ENCODE assay signal across 8 mouse cellular contexts in the genomic region with DNA sequence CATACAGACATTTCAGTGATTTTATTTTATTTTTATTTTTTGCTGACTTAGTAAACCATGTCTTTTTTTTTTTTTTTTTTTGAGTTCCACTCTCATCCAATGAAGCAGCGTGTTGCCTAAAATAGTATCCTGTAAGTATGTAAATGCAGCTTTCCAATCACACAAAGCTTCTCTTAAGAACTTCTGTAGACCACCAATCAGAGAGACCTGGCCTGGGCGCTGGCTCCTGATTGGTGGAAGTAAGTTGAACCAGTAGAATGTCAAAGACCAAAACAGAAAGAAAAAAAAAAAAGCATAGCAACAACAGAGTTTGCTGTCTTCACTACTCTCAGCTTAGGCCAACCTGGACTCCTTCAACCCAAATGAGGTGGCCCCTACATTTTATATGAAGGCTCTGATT. TPM values are rescaled to one million over a fixed set of nuclear protein-coding genes. Genes with fewer than 3 reads are reported as not detected.
A peak's percentile ranks its signal among the peaks of the same experiment; 100 is the strongest.
DNase-seq lines count a peak whose midpoint lies in the region; ATAC-seq and TF ChIP-seq lines count a peak whose summit lies in the region.

No protein-coding gene starts in this region.

- H3K9ac ChIP-seq in forebrain, embryonic 13.5 days = no peak overlapping the region
- no peak overlapping the region for H3K9ac ChIP-seq in neural tube, embryonic 13.5 days

- TF ChIP-seq CTCF in left cerebral cortex, adult 2 months (IDR thresholded peaks at IDR 0.05) = no peak

- ATAC-seq in forebrain, embryonic 13.5 days = peak; percentile 41; the same call in 1 of the 2 replicates
- ATAC-seq in neural tube, embryonic 13.5 days (ENCODE audit: low read depth) = no peak

- peak overlapping the region; percentile 61 for H3K27ac ChIP-seq in left cerebral cortex, adult 2 months
- H3K27ac ChIP-seq in forebrain, embryonic 13.5 days = no peak overlapping the region
- no peak overlapping the region for H3K27ac ChIP-seq in neural tube, embryonic 13.5 days (replicated peaks)

- H3K9me3 ChIP-seq in forebrain, embryonic 13.5 days (replicated peaks) = no peaks in the 10 kb centered on the region
- no peaks in the 10 kb centered on the region for H3K9me3 ChIP-seq in neural tube, embryonic 13.5 days

- H3K4me1 ChIP-seq in forebrain, embryonic 13.5 days = peaks cover 10% of the 10 kb centered on the region; the same call in 1 of the 2 replicates
- H3K4me1 ChIP-seq in neural tube, embryonic 13.5 days (replicated peaks) = peaks cover 14% of the 10 kb centered on the region

- no peaks in the 10 kb centered on the region for H3K27me3 ChIP-seq in forebrain, embryonic 13.5 days
- H3K27me3 ChIP-seq in neural tube, embryonic 13.5 days = no peaks in the 10 kb centered on the region

- H3K36me3 ChIP-seq in forebrain, embryonic 13.5 days (ENCODE audit: poor library complexity, severe bottlenecking) = no peaks in the 10 kb centered on the region
- no peaks in the 10 kb centered on the region for H3K36me3 ChIP-seq in neural tube, embryonic 13.5 days

- WGBS in forebrain, embryonic 13.5 days = 36% methylated on average over 2 of the region's 2 CpGs
- WGBS in neural tube, embryonic 13.5 days = 62% methylated on average over 2 of the region's 2 CpGs

- H3K4me3 ChIP-seq in left cerebral cortex, adult 2 months = peak overlapping the region; percentile 28; the same call in 1 of the 2 replicates
- H3K4me3 ChIP-seq in forebrain, embryonic 13.5 days = no peak overlapping the region; the same call in 1 of the 2 replicates
- no peak overlapping the region for H3K4me3 ChIP-seq in neural tube, embryonic 13.5 days

- DNase-seq in left cerebral cortex, adult 2 months (ENCODE audit: extremely low spot score in 1 of 2, low spot score in 2 of 2) = no peak
- DNase-seq in left cerebral cortex, adult 18-20 months (ENCODE audit: low spot score in 2 of 2) = no peak
- DNase-seq in kidney, postnatal 36 days = peak; percentile 10 to 18
- no peak for DNase-seq in embryo, embryonic 9.5 days (ENCODE audit: extremely low spot score)
- no peak for DNase-seq in cerebellum, postnatal 36 days
- no peak for DNase-seq in embryo, embryonic 10.5 days (ENCODE audit: low spot score)

- H3K4me2 ChIP-seq in forebrain, embryonic 13.5 days = peak overlapping the region; percentile 46
- peak overlapping the region; percentile 42 for H3K4me2 ChIP-seq in neural tube, embryonic 13.5 days

- intact Hi-C loops in left cerebral cortex, adult 2 months (cut with DNase I) = no loop called here

RNA-seq across cellular contexts. Expression of gene Ankrd37, which starts 4.8 kb away (rescaled TPM):
- total RNA-seq in left cerebral cortex, adult 2 months (2021) = 1 to 10 TPM; 7.1 to 8.2 TPM
- total RNA-seq in left cerebral cortex, adult 18-20 months (2021) = 1 to 10 TPM; 6.8 to 9.5 TPM
- 19.8 and 20.7 TPM in 2 replicates for polyA plus RNA-seq in forebrain, embryonic 13.5 days (2015; fragmentation: Nextera tagmentation; extraction: Ambion mirVana)
- 33.4 and 38.1 TPM in 2 replicates for polyA plus RNA-seq in neural tube, embryonic 13.5 days (2015; fragmentation: Nextera tagmentation; extraction: Ambion mirVana)

RNA-seq across cellular contexts. Expression of gene Lrp2bp, which starts 11.2 kb away (rescaled TPM):
- under 1 TPM; 0.11 to 0.58 TPM for total RNA-seq in left cerebral cortex, adult 2 months (2021)
- under 1 TPM; 0.26 to 0.30 TPM for total RNA-seq in left cerebral cortex, adult 18-20 months (2021)
- polyA plus RNA-seq in forebrain, embryonic 13.5 days (2015; fragmentation: Nextera tagmentation; extraction: Ambion mirVana) = 0.30 and 0.34 TPM in 2 replicates
- polyA plus RNA-seq in neural tube, embryonic 13.5 days (2015; fragmentation: Nextera tagmentation; extraction: Ambion mirVana) = 0.31 and 0.84 TPM in 2 replicates

RNA-seq across cellular contexts. Expression of gene Ufsp2, which starts 35.0 kb away (rescaled TPM):
- 10 to 100 TPM; 50.9 to 54.2 TPM for total RNA-seq in left cerebral cortex, adult 2 months (2021)
- 10 to 100 TPM; 56.4 to 58.1 TPM for total RNA-seq in left cerebral cortex, adult 18-20 months (2021)
- 66.3 and 68.9 TPM in 2 replicates for polyA plus RNA-seq in forebrain, embryonic 13.5 days (2015; fragmentation: Nextera tagmentation; extraction: Ambion mirVana)
- 65.5 and 69.8 TPM in 2 replicates for polyA plus RNA-seq in neural tube, embryonic 13.5 days (2015; fragmentation: Nextera tagmentation; extraction: Ambion mirVana)

RNA-seq across cellular contexts. Expression of gene 1700029J07Rik, which starts 35.3 kb away (rescaled TPM):
- 1 to 10 TPM; 1.7 to 2.9 TPM for total RNA-seq in left cerebral cortex, adult 2 months (2021)
- total RNA-seq in left cerebral cortex, adult 18-20 months (2021) = 1 to 10 TPM; 2.0 to 2.4 TPM
- polyA plus RNA-seq in forebrain, embryonic 13.5 days (2015; fragmentation: Nextera tagmentation; extraction: Ambion mirVana) = 2.9 and 3.9 TPM in 2 replicates
- polyA plus RNA-seq in neural tube, embryonic 13.5 days (2015; fragmentation: Nextera tagmentation; extraction: Ambion mirVana) = 3.9 and 4.4 TPM in 2 replicates

Comparison
In these comparisons a context has a peak if more than half of its experiments do, and no peak if none do; other contexts are left out.
1. DNase-seq: peak in kidney, postnatal 36 days (2 of 2); none in left cerebral cortex, adult 2 months (0 of 2), left cerebral cortex, adult 18-20 months (0 of 2), embryo, embryonic 9.5 days (single experiment), cerebellum, postnatal 36 days (0 of 2) and embryo, embryonic 10.5 days (single experiment).